Mouse (Mus musculus) spleen, postnatal 10 days (tissue): Measurements from ENCODE around the gene Pgp.

Experiments
- DNase-seq, 2 experiments: peaks; one replicate each; pipeline ENCODE4 v3.0.0; 2021 to 2022; ENCODE audit warnings: low spot score in 2 of 2

The Pgp gene

DNA sequence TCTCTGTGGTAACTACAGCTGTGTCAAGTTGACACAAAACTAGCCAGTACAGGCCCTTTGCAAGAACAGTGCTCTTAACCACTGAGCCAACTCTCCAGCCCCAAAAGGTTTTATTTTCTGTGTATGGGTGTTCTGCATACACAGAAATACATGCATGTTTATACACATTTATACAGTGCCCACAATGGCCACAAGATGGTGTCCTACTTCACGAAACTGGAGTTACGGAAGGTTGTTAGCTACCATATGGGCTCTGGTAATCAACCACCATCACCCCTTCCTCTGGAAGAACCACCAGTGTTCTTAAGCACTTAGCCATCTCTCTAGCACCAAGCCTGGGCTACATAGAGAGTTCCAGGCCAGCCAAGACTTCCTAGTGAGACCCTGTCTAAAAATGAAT lies 8.6 kb upstream of the Pgp start:
- peak in 1 of 2 experiments; percentile 62 for DNase-seq

DNA sequence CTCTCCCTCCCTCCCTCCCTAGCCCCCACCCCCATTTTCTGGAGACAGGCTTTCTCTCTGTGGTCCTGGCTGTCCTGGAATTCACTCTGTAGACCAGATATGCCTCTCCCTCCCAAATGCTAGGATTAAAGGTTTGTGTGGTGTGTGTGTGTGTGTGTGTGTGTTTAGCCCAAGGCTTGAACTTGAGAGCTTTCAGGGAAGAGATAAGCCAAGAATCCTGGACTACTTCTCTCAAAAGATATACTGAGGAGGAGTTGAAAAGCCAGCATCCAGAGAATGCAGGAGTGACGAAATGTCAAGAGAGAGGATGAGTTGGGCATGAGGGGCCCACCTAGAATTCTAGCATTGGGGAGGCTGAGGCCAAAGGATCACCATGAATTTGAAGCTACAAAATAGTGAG lies 7.3 kb upstream of the Pgp start:
- DNase-seq = no peak

DNA sequence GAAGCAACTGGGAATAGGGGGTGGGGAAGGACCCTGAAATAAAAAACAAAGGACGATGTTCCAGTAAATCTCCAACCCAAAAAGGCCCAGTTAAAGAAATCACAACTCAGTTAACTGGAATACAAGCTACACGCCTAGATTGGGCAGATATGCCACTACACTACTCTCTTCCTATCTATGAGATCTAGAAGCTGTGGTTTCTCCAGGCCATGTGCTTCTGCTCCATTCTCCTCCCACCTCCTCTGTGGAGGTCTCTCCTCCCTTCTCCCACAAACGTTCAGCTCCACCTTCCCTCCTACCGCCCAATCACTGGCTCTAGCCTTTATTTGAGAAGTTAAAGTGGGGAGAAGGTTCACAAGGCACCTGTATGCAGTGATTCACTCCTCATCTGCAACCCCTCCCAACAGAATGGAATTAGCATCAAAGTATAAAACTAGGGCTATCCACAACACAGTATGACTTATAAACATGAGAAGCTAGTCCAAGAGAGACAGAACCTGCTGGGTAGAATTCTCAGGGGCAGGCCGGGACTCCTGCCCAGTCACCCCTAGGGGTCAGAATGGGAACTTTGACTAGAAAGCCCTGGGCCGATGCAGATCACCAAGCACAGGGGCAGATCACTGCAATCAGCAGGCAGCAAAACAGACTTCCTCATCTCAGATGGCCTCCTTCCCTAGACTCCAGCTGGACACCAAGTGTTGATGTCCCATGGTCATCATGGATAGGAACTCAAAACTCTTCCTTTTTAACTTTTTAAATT lies 6.6 kb upstream of the Pgp start:
- DNase-seq = no peak

DNA sequence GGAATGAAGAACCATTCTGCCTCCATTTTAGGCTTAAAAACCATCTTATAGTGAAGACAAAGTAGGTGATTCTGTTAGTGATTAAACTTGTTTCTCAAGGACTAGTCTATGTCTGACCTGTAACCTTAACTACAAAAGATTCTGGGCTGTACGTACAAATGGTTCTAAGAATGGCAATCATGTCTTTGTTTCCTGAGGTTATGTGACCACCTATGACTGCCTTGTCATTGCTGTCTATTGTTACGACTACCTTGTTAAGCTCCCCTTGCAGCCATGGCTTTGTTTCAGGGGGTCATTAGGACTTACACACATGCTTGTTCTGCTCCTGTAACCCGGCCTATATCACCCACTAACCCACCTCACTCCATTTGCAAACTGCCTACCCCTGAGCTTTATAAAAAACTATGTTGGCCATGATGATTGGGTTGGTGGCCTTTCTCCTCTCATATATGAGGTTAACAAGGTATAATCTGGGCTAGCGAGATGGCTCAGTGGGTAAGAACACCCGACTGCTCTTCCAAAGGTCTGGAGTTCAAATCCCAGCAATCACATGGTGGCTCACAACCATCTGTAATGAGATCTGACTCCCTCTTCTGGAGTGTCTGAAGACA lies 1.5 kb upstream of the Pgp start:
- DNase-seq = no peak

DNA sequence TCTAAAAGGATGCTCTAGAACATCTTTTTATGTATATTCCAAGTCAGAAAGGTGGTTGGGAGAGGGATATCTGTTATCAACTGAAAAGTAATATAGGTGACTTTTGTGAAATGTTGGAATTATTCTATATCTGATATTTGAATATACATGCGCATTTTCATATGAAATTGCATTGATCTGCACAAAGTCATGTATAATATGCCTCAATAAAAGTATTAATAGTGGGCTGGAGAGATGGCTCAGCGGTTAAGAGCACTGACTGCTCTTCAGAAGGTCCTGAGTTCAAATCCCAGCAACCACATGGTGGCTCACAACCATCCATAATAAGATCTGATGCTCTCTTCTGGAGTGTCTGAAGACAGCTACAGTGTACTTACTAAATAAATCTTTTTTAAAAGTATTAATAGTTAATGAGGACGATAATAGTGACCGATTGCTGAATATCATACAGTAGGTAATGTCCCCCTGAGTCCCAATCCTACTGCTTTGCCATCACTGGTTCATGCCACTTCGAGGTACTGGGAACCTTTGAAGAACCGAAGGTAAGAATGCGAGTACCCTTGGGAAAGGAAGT lies 769 bp upstream of the Pgp start:
- no peak for DNase-seq

DNA sequence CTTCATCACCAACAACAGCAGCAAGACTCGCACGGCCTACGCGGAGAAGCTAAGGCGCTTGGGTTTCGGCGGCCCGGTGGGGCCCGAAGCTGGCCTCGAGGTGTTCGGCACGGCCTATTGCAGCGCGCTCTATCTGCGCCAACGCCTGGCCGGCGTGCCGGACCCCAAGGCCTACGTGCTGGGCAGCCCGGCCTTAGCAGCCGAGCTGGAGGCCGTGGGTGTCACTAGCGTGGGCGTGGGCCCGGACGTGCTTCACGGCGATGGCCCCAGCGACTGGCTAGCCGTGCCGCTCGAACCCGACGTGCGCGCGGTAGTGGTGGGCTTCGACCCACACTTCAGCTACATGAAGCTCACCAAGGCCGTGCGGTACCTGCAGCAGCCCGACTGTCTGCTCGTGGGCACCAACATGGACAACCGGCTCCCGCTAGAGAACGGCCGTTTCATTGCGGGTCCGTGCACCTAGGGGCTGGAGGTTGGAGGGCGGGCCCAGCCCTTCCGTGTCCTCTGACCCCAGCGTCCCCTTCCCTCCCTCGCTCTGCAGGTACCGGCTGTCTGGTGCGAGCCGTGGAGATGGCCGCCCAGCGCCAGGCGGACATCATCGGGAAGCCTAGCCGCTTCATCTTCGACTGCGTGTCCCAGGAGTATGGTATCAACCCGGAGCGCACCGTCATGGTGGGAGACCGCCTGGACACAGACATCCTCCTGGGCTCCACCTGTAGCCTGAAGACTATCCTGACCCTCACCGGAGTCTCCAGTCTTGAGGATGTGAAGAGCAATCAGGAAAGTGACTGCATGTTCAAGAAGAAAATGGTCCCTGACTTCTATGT lies 722 bp downstream of the Pgp start:
- peak in 1 of 2 experiments; percentile 57 for DNase-seq

DNA sequence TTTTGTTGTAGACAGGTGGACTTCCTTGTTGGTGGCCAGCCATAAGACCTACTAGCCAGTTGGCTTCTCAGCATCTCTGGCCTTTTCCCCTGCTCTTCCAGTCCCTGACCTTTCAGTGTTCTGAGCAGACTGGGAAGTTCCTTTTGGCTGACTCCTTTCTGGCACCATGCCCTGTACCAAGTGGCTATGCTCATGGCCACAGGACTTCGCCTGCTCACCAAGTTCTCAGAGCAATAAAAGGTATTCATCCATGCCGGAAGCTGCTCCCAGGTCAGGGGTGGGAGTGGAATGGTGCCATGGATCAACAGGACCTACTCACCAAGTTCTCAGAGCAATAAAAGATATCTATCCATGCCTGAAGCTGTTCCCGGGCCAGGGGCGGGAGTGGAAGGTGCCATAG lies 2.3 kb downstream of the Pgp start:
- DNase-seq = peak in 1 of 2 experiments; percentile 36

DNA sequence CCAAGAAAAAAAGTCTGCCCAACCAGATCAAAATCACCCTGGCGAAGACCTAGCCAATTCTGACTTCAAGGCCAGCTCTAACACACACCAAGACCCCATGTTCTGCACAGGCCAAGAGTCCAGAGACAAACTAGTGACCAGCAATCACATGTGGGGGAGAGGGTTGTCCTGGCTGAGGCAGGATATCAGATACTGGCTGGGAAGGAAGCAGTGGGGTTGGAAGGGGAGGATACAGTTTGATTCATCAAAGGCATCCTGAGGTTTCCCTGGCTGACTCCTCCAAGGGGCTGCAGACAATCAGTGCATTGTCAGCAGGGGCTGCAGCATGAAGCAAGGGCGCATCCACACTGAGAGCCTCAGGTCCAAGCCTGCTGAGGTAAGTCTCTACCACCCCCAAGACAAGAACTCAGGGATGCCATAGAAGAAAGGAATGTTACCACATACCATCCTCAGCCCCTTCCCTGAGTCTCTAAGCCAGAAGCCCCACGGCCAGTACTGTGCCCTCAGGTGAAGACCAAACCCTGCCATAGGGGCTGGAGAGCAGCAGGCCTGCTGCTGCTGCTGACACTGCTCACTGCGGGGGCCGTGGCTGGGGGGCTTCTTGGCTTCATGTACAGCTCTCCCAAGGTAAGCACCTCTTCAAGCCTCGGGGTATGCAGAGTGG lies 3.6 kb downstream of the Pgp start, which contains the start of gene Bricd5:
Gene Bricd5 (plus strand): TSS at position 273 of the 664 bp plus-strand sequence.
- DNase-seq = no peak

DNA sequence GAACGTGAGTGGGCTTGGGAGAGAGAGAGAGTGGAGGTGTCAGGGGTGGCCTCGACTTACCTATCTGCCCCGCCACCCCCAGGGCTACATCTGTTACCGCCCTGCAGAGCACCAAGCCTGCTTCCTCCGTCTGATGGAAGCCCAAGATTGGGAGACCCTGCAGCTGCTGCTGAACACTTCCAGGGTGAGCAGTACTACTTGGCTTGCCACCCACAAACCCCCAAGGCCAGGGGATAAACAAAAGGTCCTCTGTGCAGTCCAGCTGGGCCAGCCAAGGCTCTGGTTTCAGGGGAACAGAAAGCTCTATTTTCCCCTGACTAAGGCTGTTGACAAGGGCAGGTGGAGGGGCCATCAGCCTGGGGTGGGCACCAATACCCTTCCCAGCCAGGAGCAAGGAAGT lies 4.4 kb downstream of the Pgp start:
- no peak for DNase-seq

DNA sequence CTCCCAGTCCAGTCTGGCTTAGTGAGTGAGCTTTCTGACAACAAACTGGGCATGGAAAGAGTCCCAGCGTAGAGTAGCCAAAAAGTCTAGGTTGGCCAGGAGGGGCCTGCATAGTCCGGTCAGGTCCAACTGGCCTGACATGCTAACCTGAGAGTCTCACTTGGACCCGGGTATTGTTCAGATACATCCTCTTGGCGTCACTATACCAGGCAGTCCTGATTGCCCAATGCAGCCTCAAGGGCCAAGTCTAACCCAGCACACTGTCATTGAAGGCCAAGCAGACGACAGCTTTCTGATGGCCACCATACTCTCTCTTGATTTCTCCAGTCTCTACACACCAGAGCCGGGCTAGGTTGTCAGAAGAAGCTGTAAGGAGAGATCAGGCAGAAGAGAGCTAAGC lies 5.4 kb downstream of the Pgp start:
- DNase-seq = no peak

DNA sequence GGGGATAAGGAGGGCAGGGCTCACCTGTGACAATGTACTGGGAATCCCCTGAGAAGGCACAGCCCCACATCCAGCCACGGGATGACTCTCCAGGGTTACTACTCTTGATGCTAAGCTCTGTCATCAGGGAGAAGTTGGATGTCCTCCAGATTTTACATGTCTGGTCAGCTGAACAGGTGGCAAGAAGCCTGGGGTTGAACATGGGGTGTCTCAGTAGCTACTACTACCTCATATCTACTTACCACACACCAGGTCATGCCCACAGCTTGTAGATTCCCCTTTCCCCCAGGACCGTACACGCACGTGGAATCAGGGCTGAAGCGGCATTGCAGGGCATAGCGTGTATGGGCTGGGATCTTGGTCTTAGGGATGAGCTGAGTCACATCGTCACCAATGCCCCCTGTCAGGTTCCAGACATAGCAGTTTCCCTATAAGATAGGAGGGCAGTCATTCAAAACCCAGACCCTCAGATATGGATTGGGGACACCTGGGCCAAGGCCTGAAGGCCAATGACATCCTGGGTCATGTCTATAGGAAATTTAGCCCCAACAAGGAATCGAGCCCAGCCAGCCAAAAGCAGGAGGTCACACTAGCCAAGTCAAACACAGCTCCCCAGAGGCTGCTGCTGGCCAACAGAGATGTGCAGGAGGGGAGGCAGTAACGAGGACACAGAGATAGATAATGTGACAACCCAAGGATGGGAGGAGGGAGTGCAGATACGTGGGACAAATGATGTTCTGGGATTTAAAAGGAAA lies 6.0 kb downstream of the Pgp start:
- DNase-seq = no peak

DNA sequence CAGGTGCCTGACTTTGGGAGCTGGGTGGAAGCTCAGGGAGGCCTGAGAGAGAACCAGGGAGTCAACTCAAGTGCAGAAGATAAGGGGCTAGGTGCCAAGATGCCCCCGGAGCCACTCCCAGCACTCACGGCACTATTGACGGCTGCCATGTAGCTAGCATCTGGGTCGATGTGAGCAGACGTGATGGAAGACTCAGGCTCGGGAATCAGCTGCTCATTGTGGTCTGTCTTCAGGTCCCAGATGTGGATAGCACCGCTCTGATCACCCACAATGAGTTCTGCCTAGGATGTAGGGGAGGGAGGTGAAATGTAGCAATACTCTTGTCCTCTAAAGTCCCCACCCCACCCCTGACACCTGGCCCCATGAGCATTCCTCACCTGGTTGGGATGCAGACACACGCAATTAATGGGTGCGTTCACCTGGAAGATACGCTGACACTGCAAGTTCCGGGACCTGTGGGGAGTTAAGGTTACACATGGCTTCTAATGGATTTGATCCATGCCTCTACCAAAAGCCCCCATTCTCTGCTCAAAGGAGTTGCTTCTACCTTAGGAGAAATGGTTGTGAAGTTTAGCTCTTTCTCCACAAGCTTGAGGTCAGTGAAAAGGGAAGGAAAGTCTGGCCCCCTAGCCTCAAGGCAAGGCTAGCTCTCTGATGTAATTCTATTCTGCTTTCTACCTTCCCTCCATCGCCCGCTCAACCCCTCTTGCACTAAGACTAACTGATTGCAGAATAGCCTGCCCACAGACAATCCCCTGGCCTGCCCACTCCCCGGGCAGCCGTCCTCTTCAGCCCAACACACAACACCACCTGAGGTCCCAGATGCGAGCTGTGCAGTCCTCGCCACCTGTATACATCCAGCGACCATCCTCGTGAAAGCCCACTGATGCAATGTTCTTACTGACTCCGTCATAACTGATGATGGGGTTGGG lies 7.1 kb downstream of the Pgp start:
- DNase-seq = no peak

DNA sequence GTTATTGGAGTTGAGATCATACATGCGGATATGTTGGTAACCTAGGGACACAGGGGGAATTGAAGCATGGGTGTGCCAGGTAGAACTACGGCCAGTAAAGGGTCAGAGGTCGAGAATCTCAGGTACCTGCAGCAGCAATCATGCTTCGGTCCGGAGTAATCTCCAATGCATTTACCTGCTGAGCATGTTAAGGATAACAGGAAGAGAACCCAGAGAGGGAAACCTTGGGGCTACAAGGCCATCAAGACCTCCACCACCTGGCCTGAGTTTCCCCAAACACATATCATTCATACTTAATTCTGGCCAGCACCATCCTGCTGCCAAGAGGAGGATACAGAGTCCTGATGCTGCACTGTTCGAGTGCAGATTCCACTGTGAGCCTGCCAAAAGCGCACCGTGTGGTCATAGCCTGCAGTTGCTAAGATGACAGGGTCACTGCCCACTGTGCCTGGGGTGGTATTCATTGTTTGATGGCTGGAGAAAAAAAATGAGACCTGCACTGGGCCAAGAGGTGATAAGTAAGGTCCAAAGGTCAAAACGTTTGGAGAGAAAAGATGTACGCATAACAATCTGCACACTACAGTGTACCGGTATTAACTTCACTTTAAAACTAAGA lies 7.9 kb downstream of the Pgp start:
- no peak for DNase-seq

DNA sequence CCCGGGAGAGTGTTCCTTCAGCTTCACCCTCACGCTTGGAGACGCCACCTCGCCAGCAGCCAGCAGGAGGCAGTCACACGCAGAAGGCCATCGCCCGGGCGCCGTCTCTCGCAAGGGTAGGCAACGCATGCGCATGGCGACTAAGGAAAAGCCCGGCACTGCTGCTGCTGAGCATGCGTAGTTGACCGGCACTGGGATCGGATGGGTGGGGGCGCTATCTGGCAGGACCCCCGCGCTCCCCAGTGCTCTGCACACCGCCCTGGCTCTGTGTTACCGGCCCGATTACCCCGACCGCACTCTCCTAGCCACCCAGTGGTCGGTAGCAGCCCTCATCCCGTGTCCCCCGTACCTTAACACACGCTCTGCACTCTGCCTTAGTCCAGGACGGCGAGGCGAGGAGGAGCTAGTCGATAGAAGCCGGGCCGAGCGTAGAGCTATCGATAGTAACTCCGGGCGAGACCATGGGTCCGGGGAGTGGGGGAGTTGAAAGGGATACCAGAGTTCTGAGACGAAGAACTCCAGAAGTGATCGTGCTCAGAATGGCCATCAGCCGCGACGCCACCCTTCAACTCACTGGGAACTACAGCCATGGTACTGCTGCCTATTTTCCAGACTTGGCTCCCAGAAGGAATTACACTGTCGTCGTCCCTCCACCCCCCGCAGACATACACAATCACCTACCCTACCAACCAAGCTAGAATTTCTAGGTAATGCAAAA lies 8.6 kb downstream of the Pgp start, which contains the start of gene Mlst8:
Gene Mlst8 (minus strand): TSS at position 416 of the 718 bp plus-strand sequence.
- peak; percentile 99 for DNase-seq

DNA sequence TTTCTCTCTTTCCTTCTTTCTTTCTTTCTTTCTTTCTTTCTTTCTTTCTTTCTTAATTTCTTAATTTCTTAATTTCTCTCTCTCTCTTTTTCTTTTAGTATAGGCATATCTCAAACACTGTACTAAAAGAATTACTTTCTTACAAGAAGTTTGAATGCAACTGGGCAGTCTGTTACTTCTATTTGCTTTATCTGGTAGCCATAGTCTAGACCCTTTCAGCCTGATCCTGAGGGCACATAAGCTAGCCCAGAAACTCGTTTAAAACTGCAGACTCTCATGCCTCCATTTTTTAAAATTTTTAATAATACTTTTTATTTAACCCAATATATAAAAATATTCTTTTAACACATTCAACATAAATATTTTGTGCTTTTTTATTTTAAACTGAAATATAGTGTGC lies 9.2 kb downstream of the Pgp start:
- no peak for DNase-seq

DNA sequence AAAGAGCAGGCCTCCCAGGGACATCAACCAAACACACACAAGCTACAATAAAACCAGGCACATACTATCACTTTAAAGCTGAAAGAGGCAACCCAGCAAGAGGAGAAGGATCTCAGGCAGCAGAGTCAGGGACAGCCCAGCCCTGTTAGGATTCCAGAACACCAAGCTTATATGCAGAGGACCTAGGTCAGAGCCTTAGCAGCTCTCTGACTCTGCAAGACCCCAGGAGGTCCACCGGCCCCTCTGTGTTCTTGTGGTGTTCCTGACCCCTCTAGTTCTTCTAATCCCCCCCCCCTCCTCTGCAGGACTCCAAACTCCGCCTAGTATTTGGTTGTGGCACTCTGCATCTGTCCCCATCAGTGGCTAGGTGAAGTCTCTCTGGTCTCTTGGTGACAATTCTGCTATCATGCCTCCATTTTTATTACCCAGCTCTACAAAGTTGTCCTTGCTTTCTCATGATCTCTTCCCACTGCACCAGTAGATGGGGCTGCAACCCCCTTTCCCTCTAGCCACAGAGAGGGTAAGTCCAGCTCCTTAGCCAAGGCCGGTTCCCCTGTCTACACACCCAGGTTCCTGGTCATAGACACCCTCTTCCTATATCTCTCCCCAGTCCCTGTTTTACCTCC lies 10.1 kb downstream of the Pgp start:
- no peak for DNase-seq

DNA sequence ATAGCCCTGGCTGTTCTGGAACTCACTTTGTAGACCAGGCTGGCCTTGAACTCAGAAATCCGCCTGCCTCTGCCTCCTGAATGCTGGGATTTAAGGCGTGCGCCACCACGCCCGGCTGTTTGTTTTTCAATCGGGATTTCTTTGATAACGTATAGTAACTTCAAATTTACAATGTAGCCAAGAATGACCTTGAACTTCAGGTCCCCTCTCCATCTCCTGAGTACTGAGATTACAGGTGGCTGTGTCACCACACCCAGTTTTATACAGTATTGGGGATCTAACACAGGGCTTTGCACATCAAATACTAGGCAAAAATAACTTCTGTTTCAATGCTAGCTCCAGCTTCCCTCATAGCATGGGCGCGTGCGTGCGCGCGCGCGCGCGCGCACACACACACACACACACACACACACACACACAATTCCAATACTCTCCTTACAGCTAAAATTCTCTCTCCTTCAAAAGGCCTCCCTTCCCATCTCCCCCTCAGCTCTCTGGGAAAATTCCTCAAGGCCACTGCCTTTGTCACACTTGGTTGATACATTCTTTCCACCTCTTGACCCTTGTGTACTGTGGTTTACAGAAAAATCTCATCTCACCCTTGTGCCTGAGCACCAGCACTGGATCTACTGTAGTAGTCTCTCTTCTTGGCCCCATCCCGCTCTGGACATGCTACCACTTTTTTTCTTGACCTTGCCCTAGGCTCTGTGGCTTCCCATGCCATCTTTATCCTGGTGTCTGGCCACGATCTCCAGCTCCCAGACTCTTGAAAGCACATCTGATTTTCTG lies 11.0 kb downstream of the Pgp start:
- no peak for DNase-seq
